Mouse (Mus musculus): ENCODE results near the gene Cryzl1.

The Cryzl1 gene

DNA sequence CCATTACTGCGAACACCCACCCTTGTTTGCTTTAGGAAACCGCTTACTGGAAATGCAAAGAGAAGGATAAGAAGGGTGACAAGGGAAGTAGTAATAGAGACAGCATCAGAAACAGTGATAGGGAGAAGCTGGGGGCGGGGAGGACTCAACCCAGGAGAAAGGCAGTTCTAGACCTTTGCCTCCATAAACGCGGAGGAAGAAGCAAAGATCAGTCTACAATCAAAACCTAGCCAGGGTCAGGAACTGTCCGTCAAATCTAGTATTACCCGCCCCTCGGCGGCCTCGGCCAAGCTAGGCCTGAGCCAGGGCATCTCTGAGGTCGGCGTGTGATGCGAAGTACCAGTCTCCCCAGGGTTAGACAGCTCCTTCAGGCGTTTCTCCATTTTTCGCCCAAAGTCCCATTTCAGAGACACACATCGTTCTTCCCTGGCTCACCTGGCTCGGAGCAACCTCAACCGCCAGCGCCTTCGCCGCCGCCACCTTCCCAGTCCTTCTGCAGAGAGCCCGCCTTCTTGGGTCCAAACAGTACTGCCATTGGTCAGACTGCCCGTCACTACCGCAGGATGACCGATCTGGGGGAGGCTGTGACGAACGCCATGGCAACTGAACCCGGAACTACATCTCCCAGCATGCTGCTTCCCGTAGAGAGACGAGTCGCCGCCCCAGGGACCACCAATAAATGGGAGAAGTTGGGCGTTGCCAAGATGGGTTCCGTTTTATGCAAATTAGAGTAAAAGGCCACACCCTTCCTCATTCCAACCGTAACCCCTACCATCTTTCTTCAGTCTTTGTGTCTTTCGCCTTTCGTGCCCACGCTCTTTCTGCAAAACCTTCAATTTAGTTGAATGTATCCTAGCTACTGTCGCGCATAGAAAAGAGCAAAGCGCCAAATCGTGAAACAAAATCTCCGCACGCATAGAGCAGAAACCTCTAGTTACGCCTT, at the start of gene Cryzl1:
TSS of gene Cryzl1 (minus strand) at position 853 of the 943 bp plus-strand sequence.
- peak; percentile 99 for DNase-seq (ENCODE audit: low spot score)

DNA sequence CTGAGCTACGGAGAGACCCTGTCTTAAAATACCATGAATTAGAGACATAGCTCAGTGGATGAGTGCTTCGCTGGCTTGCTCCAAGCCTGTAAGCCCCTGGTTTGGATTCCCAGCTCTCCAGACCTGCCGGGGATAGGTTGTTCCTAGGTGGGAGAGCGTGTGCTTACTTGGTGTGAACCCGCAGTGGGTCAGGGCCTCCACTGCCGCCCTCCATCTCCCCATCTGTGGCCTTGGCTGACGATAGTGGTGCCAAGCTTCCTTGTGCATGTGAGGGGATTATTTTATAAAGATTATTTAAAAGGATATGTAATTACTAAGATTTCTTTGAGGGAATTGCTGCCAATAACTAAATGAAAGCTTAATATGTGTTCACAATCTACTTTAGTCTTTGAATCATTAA, 43.8 kb upstream of the Cryzl1 start:
- no peak for DNase-seq (ENCODE audit: low spot score)

DNA sequence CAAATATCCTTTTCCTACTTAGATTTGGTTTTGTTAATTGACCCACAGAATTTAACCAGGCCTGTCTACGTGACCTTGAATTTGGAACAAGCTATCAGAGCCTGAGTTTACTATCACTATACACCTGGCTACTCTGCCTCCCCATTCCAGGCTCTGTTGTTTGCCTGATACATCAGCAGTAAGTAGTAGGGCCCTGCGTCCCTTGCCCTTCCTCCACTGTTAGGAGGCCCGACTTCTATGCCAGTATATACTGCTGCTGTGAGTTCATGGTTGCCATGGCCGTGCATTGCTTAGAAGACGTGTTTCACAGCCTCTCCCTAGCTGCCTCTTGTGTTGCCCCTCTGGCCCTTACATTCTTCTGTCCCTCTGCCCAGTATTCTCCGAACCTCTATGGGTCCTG, 42.6 kb upstream of the Cryzl1 start:
- no peak for DNase-seq (ENCODE audit: low spot score)

DNA sequence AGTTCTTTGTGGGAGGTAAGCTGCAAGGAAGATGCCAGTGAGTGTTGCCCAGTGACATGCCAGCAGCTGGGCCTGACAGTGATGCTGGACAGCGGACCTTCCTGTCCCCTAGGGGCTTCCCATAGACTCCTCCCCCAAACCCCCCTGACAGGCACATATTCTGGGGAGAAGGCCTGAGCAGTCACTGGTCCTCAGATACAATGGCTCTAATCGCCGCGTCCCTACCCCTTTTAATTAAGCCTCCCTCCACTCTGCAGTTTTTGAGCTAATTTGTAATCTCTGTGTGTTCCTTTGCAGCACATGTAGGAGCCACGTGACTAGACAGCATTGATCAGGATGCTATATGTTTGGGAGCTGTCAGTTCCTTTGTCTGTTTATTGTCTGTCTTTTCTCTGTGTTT, 41.9 kb upstream of the Cryzl1 start:
- DNase-seq (ENCODE audit: low spot score), result no peak

DNA sequence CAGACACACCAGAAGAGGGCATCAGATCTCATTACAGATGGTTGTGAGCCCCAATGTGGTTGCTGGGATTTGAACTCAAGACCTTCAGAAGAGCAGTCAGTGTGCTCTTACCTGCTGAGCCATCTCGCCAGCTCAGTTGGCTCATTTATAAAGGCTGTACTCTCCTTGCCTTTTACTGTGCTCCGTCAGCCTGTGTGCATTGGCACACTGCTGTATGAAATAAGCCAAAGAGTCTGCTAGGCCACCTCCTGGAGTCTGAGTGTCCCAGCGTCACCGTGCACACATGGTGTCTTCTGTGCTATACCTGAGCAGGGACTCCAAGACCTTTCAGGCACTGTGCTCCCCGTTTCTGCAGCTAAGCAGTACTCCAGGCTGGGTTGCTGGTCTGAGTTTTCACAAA, 41.1 kb upstream of the Cryzl1 start:
- no peak for DNase-seq (ENCODE audit: low spot score)

DNA sequence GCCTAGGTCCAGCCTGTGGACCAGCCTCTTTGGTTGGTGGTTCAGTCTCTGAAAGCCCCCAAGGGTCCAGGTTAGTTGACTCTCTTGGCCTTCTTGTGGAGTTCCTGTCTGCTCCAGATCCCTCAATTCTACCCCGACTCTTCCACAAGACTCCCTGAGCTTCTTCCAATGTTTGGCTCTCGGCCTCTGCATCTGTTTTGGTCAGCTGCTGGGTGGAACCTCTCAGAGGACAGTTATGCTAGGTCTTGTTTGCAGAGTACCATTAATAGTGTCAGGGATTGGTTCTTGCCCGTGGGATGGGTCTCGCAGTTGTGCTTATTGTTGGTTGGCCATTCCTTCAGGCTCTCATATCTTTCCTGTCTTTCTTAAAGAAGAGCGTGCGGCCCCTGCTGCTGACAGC, 39.8 kb upstream of the Cryzl1 start:
- no peak for DNase-seq (ENCODE audit: low spot score)

DNA sequence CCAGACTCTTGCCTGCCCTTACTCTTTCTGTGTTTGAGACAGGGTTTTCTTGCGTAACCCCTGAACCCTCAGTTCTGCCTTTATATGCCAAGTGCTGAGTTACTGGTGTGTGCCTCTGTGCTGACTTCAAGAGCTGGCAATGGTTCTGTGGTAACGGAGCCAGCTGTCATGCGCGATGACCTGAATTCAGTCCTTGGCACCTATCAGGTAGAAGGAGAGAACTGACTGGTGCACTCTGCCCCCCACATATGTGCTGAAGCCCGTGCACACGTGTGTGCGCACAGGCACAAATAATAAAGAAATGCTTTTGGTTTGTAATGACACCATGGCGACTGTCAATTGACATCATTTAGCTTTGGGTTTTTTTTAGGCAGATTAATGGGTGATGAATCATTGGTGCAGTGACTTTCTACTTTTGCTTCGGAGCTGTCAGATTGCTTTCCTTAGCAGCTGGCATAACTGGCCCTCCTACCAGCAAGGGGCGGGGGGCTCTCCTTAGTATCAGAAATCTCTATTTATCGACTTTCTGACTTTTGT, 38.5 kb upstream of the Cryzl1 start:
- no peak for DNase-seq (ENCODE audit: low spot score)

DNA sequence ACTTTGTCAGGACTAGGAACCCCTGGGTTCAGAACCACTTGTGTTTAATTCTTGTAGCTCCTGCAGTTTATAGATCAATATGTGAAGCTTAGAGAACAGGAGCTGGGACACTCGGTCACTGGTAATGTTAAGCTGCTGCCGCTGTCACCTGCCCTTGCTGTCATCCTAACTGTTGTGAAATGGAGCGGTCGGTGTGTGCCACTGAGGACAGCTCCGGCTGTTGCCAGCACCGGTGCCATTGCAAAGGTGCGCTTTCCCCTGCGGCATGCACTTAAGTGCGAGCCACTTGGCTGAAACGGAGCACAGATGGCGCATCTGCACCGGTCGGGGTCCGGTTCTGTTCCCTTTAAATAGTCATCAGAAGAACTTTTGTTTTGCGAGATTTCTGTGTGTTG, 37.0 kb upstream of the Cryzl1 start:
- DNase-seq (ENCODE audit: low spot score), result no peak

DNA sequence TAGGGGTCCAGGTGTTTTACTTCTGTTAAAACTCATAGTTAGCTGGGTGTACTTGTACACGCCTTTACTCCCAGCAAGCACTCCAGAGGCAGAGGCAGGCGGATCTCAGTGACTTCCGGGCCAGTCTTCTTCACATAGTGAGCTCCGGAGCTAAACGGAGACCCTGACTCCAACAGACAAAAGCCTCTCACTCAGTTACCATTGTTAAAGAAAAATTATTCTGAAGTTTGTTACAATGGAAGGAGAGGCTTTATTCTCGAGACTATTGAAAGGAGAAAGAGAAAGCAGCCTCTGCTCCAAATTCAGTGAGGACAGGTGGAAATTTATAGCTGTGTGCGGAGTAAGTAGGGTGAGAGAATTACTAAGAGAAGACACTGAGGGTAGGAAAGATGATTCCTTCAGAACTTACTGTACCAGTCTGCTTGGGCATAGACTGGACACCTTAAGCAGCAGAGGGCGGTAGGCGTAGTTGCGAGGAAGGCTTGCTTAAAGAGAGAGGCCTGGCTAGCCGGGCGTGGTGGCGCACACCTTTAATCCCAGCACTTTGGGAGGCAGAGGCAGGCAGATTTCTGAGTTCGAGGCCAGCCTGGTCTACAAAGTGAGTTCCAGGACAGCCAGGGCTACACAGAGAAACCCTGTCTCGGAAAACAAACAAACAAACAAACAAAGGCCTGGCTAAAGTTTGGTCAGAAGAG, 36.5 kb upstream of the Cryzl1 start:
- no peak for DNase-seq (ENCODE audit: low spot score)

DNA sequence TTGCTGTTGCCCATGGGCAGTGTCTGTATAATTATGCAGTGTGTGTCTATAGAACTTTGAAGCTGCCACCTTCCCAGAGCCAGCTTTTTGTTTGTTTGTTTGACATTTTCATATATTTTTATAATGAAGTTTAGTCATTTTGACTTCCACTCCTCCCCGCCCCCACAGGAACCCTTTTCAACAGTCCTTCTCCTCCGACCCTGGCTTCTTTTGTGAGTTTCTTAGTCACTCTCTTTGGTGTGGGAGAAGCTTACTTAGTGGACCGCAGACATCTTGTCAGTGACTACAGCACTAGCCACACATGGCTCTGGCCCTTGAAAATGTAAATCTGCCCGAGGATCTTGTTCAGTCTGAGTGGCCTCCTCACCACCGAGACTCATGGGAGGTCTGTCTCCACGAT, 35.6 kb upstream of the Cryzl1 start:
- no peak for DNase-seq (ENCODE audit: low spot score)

DNA sequence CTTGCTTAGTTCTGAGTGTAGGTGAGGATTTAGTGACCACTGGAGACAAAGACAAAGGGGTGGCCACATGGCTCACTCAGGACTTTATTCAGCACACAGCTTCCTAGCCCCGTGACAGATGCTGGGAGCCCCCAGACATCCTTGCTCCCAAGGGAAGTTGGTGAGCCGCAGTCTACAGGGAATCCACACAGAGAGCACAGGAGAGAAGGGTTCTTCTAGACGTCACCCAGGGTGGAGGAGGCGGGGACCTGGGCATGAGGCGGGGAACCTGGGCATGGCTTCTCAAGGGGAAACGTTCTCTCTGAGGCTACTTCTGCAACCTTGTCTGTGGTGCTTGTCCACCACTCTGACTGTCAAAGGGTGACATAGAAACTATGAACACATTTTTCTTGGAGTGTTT, 35.2 kb upstream of the Cryzl1 start:
- DNase-seq (ENCODE audit: low spot score), result no peak

DNA sequence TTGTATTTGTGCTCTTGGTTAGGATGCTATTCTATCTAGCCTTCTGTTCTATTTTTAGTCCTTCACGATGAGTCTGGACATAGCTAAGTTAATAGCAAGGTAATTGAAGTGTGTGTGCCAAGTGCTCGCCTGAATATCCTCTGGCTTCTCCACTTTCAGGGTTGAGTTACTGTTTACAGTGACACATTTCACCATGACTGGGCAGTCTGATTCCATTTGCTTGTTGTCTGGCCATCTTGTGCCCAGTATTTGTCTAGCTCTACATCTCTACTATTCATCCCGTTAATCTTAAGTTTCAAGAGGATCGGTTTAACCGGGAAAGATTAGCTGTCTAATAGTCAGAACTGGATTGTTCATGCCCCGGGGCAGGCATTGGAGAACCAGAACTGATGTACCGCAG, 33.7 kb upstream of the Cryzl1 start:
- no peak for DNase-seq (ENCODE audit: low spot score)

DNA sequence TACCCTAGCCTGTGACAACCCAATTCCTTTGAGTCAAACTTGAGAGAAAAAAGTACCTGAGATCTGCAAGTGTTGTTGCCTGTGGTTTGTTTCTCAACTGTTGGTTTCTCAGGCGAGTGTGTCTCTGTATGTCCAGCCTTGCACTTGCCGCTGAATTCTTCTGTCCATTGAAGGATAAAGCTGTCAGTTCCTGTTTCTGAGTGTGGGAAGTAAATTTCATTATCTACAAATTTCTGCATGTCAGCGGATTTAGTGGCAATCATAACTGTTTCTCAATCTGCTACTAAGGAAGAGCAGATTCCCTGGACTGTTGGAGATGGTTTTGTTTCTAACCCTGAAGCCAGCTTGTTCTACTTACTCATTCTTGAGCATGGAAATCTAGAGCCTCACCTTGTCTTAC, 33.0 kb upstream of the Cryzl1 start:
- DNase-seq (ENCODE audit: low spot score), result no peak

DNA sequence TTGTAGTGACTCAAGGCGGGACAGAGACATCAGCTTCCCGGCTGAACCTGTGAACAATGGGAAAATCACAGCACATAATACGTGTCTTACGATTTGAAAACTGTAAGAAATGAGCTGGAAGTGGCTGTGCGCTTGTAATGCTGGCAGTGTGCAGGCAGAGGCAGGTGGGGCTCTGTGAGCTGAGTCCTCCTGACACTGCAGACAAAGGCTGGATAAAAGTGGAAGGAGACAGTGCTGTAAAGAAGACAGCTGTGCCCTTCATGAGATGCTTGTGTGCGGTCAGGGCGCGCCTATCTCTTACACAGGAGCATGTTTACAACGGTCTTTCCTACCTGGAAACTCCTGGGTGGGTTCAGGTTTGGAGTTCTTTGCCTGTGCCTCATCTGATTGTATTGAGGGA, 32.4 kb upstream of the Cryzl1 start:
- DNase-seq (ENCODE audit: low spot score), result no peak

DNA sequence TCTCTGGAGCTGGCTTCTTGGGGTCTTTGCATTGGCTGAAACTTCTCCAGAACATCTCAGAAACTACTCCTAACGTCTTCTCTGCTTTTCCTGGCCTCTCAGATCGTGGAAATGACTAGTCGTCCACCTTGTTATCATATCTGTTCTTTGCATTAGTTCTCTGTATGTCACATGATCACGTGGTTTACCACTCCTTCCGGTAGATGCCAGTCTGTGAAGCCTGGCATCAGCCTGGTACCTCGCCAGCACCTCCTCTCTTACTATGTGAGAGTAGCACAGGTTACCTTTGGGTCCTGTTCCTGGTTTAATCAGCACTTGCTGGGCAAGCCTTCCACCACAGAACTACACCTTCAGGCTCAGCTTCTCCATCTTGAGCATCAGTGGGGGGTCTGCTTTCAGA, 26.2 kb upstream of the Cryzl1 start:
- DNase-seq (ENCODE audit: low spot score), result no peak

DNA sequence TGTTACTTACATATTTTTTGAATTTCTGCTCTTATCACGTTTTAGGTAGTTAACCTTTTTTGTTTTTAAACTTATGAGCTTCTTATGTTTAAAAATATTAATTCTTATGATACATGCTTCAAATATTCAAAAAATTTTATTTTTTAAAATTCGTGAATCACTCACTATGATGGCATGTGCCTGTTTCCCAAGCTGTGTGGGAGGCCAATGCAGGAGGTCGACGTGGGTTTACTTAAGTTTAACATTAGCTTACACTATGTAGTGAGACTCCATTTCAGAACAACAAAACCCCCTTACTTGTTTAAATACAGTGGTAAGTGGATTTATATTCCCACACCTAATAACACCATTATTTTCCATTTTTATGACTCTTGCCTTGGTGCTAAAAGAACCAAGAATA, 24.8 kb upstream of the Cryzl1 start:
- DNase-seq (ENCODE audit: low spot score), result no peak

DNA sequence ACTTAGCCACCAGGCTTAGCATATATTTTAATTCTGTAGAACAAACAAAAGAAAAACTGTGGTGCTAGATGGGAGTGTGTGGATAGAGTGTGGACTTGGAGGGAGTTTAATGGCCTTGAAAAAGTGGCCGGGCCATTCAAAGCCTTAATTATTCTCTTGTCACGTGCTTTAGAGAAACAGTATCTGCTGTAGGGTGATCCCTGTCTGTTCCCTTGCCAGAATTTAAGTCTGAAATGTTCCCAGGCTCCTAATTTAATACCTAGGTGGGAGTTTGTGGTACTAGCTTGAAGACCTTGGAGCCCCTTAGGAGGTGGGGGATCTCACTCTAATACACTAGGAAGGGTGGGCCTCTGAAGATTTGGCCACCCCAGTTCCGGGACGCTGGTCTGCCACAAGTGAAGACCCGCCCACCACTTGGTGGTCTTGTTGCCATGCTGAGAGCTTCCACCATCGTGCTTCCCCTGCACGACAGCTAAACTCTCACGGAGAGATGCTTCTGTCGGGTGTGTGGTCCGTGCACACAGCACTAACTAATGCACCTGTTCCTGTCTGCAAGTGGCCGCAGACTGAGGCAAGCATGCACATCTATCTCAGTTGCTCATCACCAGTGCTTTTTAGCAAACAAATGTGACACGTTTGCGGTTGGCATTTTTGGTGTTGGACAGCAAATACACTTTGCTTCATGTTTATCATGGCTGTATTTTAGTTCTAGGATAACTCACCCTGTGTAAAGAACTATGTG, 23.0 kb upstream of the Cryzl1 start:
- DNase-seq (ENCODE audit: low spot score), result no peak

DNA sequence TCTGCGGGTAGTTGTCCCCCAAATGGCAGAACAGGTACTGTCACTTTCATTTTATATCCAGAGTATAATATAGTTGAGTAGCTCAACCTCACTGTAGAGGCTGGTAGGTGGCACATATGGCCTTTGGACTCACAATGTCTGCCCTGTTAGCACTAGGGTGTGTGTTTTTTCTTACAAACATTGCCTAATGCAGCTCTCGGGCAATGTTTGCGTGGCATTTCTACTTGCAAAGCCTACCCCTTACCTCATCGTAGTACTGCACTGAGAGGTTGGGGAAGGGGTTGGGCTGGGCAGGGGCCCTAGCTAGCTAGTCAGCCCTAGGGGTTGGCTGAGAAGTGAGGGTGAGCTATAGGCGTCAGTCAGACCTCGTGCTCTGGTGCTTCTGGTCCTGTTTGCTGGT, 18.8 kb upstream of the Cryzl1 start:
- no peak for DNase-seq (ENCODE audit: low spot score)

DNA sequence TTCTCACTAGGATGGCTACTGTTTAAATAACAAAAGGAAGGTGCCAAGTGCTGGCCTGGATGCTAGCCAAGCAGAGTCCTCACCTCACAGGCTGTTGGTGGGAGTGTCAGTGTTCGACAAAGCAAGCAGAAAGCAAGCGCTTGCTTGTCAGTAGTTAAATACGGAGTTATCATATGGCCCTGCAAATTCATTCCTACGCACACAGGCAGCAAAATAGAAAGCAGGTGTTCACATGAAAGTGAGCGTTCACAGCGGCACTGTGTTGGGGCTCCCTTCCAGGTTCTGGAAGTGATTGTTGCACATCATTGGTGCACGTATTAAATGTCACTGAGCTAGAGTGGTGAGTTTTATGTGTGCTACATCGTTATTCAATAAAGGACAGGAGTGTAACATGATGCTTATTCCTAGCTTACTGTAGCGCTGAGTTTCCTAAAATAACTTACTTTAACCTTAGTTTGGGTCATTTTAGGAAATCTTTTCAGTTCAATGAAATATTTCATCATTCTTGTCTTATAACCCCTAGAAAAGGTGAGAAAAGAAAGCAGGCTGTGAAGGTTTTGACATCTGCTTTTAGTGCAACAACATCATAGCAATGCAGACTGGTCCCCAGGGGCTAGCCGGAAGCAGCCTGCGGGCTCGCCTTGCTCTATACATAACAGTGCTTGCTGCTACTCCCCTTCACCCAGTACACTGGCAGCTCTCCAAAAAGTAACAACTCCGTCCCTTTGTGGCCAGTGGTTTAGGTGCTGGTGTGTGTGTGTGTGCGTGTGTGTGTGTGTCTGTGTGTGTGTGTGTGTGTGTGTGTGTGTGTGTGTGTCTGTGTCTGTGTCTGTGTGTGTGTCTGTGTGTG, 17.6 kb upstream of the Cryzl1 start:
- no peak for DNase-seq (ENCODE audit: low spot score)

DNA sequence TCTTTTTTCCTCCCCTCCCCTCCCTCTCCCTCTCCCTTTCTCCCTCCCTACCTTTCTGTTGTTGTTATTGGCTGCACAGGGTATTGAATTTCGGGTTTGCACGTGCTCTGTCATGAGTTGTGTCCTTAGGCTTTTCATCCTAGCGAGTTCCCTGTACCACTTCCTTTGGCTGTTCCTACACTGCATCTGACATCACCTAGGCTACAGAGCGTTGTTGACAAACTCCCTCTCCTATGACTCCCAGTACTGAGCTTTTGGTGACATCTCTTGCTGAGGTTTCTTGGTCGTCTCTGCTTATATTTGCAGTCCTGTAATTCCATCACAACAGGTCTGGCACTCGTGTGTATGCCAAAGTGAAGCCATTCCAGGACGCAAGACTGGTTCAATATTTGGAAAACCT, 14.3 kb upstream of the Cryzl1 start:
- no peak for DNase-seq (ENCODE audit: low spot score)

DNA sequence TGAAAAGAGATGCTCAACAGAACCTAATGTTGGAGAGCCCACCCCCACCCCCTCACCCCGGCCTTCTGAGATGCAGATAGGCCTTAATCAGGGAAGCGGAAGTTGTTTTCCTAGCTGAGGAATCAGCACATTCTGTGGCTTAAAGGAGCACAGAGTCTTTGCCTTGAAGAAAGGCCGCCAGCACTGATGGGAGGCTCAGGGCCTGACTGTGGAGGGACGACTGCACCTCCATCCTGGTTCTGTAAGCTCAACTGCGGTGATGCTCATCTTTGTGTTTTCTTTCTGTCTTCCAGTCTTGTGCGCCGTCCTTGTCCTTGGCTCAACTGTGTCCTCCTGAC, 12.1 kb upstream of the Cryzl1 start:
- DNase-seq (ENCODE audit: low spot score), result no peak

All from ovary, adult 18-20 months (tissue).